Mouse (Mus musculus) granulocyte monocyte progenitor cell, adult 5-6 weeks (primary cell): ENCODE measurements around the gene Macf1. TPM values are rescaled to one million over a fixed set of nuclear protein-coding genes. Genes with fewer than 3 reads are reported as not detected.
"Not testable (repeated sequence)": the region's sequence is repeated elsewhere in the genome, so short reads cannot be mapped to it uniquely, and the experiment has no call there.

Source experiments
- ATAC-seq: replicated peaks from 2 replicates; pipeline ENCODE4 v1.8.0; 2016; ENCODE audit warnings: mild to moderate bottlenecking, moderate TSS enrichment, inconsistent platforms; ENCODE audit not compliant: poor library complexity, severe bottlenecking
- total RNA-seq, 2 experiments: library from RNA; stranded (forward) in 1 of 2; stranded (reverse) in 1 of 2; fragments of 200-712, 200-1000 nt in 1 of 2; fragments of >200 nt in 1 of 2; fragmentation: Nextera tagmentation in 1 of 2; gene quantifications; 2 replicates each; pipeline ENCODE4 v1.2.3; 2014 to 2017

Gene Macf1
- total RNA-seq, 2 experiments from 2014 or later: 129 to 162 TPM

- ATAC-seq: peak; percentile 32
Observed at GRCm38 (mm10) chr4:123562177-123562815, 121.9 kb downstream of the Macf1 start.

GRCm38 (mm10) chr4:123560896-123561295 is 123.3 kb downstream of the Macf1 start:
- no peak for ATAC-seq

GRCm38 (mm10) chr4:123558496-123558895 is 125.7 kb downstream of the Macf1 start:
- ATAC-seq: no peak

DNA sequence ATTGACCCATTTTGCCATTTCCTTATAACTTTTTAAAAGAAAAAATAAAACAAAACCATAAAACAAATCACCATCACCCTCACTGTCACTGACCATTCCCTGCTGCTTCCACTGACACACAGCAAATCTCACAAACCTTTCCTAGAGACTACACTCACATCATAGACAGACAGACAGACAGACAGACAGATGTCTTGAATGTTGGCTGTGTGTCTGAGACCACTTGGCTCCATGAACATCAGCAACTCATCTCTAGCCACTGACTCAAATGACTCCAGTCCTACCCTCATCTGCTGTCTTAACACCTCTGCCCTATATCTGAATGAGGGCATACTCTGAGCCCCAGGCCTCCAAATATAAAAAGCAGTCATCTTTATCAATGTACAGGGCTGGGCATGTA is 128.9 kb downstream of the Macf1 start:
- no peak for ATAC-seq

DNA sequence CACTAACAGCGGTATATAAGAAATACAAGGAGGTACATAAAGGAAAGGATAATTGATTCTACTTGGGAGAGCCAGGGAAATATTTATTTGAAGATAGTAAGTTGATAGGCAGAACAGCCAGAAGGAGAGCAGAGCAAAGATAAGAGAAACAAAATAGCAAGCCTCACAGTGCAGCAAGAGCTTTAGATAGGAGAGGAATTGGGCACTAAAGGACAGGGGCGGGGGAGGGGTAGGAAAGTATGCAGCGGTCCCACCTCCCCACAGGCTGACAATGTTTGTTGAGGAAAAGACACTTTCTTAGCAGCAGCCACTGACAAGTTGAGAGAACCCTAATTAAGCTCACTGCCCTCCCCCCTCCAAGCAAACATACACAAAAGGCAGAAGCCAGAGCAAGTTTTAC is 131.5 kb downstream of the Macf1 start:
- no peak for ATAC-seq

GRCm38 (mm10) chr4:123548317-123548716 is 135.8 kb downstream of the Macf1 start:
- no peak for ATAC-seq

GRCm38 (mm10) chr4:123543691-123544090 is 140.5 kb downstream of the Macf1 start:
- no peak for ATAC-seq

GRCm38 (mm10) chr4:123535271-123535670 is 148.9 kb downstream of the Macf1 start:
- ATAC-seq: peak; percentile 69

- ATAC-seq: no peak
Observed at GRCm38 (mm10) chr4:123532001-123532400, 152.2 kb downstream of the Macf1 start.

- no peak for ATAC-seq
Observed at GRCm38 (mm10) chr4:123530976-123531375, 153.2 kb downstream of the Macf1 start.

- ATAC-seq: peak; percentile 81
Observed at GRCm38 (mm10) chr4:123529230-123529629, 154.9 kb downstream of the Macf1 start.

- ATAC-seq: no peak
Observed at GRCm38 (mm10) chr4:123527607-123528010, 156.6 kb downstream of the Macf1 start.

DNA sequence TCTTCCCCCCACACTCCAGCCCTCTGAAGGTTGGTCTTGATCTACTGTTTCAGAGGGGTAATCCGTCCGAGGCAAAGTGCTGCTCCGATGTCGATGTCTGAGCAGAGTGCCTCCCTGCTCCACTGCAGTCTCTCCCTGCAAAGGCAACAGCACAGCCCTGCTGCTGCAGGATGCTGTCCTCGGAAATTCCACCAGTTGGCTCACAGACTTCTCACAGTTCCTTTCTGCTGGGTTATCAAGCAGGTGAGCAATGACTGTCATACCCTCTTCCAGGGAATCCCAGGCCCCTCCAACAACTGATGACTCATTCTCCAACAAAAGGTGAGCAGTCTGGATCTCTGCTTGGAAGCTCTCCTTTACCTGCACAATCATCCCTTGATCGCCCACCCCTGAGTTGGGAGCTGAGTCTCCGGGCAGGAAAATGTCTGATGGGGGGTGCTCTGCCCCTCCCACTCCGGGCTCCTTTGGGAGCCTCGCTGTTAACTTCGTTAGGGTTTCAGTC is 157.3 kb downstream of the Macf1 start:
- ATAC-seq: no peak

DNA sequence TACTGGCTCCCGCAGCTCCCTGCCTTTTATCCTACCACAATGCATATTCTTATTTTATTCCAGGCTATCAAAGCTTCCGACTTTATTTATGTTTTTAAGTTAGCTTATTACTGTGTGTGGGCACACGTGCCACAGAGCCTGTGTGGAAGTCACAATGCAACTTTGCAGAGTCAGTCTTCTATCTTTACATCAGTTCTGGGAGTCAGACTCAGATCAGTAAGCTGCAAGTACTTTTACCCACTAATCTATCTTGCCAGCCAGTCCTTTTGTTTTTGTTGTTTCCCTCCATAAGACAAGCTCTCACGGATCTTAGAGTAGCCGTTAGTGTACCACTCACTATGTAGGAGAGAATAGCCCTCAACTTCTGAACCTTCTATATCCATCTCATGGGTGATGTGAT is 159.4 kb downstream of the Macf1 start:
- no peak for ATAC-seq

GRCm38 (mm10) chr4:123520123-123520522 is 164.0 kb downstream of the Macf1 start:
- not testable (repeated sequence) for ATAC-seq

DNA sequence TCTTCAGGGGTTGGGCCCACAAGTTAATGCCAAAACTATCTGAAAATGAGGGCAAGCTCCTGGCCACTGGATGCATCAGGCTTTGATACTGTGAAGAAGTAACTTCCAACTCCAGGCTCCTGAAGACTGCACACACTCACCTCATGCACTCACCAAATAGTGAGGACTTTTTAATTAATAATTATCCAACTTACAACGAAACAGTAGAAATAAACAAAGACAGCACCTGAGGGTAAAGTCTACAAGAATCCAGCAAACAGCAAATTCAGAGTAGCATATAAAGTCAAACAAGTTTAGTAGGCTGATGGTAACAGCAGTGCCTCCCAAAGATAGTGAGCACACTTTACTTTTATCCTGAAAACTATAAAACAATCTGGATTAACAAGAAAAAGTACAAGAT is 168.5 kb downstream of the Macf1 start:
- no peak for ATAC-seq

DNA sequence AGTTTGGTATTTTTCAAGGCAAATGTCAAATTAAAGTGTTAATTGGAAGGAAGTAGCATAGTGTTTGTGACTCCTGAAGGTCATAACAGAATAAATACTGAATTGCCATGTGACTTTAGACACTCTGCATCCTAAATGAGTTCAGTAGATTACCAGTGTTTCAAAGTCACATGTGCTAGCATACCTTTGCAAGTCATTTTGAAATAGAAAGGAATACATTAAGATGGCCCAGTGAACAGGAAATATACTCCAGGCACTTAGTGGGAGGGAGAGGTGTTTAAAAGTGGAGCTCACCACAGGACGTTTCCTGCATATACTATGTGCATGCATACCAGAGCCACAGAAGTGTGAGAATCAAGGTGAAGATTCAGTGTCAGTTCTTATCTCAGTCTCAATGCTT is 174.0 kb downstream of the Macf1 start:
- no peak for ATAC-seq

- no peak for ATAC-seq
Observed at GRCm38 (mm10) chr4:123489086-123489485, 195.1 kb downstream of the Macf1 start.

GRCm38 (mm10) chr4:123479991-123480390 is 204.2 kb downstream of the Macf1 start:
- ATAC-seq: no peak

- ATAC-seq: no peak
Observed at GRCm38 (mm10) chr4:123478655-123479433, 205.3 kb downstream of the Macf1 start.

DNA sequence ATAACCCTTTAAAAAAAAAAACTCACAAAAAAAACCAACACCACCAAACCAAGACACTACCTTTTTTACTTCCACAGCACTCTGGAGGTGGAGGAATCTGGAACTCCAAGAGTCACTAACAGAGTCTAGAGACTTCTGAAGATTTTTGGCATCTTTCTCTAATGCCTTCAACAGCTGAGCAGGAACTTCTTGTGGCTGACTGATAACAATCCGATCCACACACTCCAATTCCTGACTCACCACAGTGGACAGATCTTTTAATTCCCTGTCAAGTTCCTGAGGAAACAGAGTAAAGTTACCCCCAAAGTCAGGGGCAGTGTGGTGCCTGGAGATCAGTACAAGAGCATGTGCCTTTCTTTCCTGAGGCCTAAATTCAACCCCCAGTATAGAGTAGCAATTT is 218.4 kb downstream of the Macf1 start:
- ATAC-seq: no peak
